Mouse (Mus musculus) c-Kit-positive CD71-positive TER-119-positive erythroid progenitor cells, embryonic 14.5 days (primary cell): ENCODE data around the gene Srms.
"Not testable (repeated sequence)": the region's sequence is repeated elsewhere in the genome, so short reads cannot be mapped to it uniquely, and the experiment has no call there.

Source experiments
- DNase-seq: peaks from one replicate; pipeline ENCODE4 v3.0.0-alpha.2; 2013; ENCODE audit warnings: low spot score

Gene Srms

GRCm38 (mm10) chr2:181219538-181220216, 6.7 kb upstream of the Srms start, which contains the start of gene Fndc11:
Gene Fndc11, plus strand, starts transcription at chr2:181220013.
- DNase-seq = no peak

GRCm38 (mm10) chr2:181218881-181219485, 6.0 kb upstream of the Srms start:
- no peak for DNase-seq

- DNase-seq = no peak
These were observed 3.1 kb upstream of the Srms start for GRCm38 (mm10) chr2:181216037-181216436.

- no peak for DNase-seq
These were observed 480 bp downstream of the Srms start for GRCm38 (mm10) chr2:181212389-181213020.

- peak; percentile 76 for DNase-seq
These were observed 6.9 kb downstream of the Srms start for GRCm38 (mm10) chr2:181206118-181206517.

- peak; percentile 40 for DNase-seq
These were observed 7.3 kb downstream of the Srms start for GRCm38 (mm10) chr2:181205678-181206077.

- no peak for DNase-seq
These were observed 10.1 kb downstream of the Srms start for GRCm38 (mm10) chr2:181202886-181203285.

GRCm38 (mm10) chr2:181202422-181202821, 10.6 kb downstream of the Srms start, which contains the start of gene Ptk6:
Gene Ptk6, minus strand, starts transcription at chr2:181202789.
- DNase-seq = no peak

- no peak for DNase-seq
These were observed 11.4 kb downstream of the Srms start for GRCm38 (mm10) chr2:181201606-181202005.

- DNase-seq = no peak
These were observed 16.2 kb downstream of the Srms start for GRCm38 (mm10) chr2:181196628-181197300.

- no peak for DNase-seq
These were observed 19.9 kb downstream of the Srms start for GRCm38 (mm10) chr2:181193044-181193443.

GRCm38 (mm10) chr2:181191936-181192335, 21.0 kb downstream of the Srms start:
- no peak for DNase-seq

GRCm38 (mm10) chr2:181191385-181191784, 21.6 kb downstream of the Srms start:
- not testable (repeated sequence) for DNase-seq

- DNase-seq = no peak
These were observed 23.7 kb downstream of the Srms start for GRCm38 (mm10) chr2:181189321-181189720.

GRCm38 (mm10) chr2:181188681-181189080, 24.3 kb downstream of the Srms start:
- no peak for DNase-seq

- DNase-seq = peak; percentile 92
These were observed 25.6 kb downstream of the Srms start, which contains the start of gene Ppdpf for GRCm38 (mm10) chr2:181187121-181188000. Gene Ppdpf, plus strand, starts transcription at chr2:181187247.

GRCm38 (mm10) chr2:181186635-181187034, 26.4 kb downstream of the Srms start:
- peak; percentile 87 for DNase-seq

GRCm38 (mm10) chr2:181180898-181181297, 32.1 kb downstream of the Srms start:
- DNase-seq = no peak

GRCm38 (mm10) chr2:181178471-181178870, 34.5 kb downstream of the Srms start:
- DNase-seq = no peak

- no peak for DNase-seq
These were observed 35.0 kb downstream of the Srms start for GRCm38 (mm10) chr2:181178015-181178414.

- DNase-seq = no peak
These were observed 38.3 kb downstream of the Srms start for GRCm38 (mm10) chr2:181174646-181175045.
